Mouse (Mus musculus): ENCODE results near the gene Adk.

The Adk gene

DNA sequence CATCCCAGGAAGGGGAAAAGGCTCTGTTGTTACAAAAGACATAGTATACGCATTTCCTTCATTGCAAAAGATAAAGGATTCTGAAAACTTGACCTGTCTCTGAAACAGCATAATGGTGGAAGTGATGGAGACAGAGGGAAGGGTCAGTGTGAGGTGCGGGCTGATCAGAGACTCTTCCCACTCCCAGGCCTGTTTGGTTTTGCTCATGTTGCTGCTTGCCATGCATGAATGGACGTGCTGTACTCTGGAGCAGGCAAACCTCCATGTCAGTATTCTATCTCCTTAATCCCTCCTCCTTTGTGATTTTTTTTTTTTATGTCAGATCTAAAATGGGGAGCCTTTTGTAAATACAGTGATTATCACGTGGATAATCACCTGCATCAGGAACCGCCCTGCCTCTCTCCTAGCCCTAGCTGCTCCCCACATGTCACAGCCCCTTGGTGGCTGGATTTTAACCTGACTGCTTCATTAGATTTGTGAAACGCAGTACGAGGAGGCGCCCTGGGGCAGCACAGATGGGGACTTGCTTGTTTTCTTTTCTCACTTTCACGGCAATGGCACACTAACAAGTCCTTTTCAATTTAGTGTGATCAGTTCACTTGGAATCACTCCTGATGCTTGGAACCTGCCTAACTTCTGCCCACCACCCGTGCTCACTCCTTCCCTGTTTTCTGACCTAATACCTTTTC is 307.0 kb downstream of the Adk start:
- DNase-seq: no peak

DNA sequence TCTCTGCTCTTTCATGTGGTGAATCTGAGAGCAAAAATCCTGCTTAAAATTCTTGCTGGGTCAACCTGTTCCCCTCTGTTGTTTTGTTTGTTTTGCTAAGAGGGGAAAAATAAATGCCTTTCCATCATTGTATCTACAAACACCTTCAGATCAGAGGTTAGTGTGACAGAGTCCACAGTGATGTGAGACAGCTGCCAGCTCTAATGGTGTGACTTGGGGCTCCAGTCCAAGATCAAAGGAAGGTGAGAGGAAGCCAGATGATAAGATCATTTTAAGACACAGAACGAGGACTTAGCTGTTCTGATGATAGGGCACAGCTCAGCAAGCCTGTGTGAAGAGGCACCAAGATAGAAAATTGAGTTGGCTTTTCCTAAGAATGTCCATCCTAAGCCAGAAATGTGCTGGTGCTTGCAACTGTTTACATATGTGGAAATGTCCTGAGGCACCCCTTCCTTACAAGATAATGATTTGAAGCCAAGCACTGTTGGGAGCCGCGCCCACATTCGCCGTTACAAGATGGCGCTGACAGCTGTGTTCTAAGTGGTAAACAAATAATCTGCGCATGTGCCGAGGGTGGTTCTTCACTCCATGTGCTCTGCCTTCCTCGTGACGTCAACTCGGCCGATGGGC is 307.6 kb downstream of the Adk start:
- no peak for DNase-seq

DNA sequence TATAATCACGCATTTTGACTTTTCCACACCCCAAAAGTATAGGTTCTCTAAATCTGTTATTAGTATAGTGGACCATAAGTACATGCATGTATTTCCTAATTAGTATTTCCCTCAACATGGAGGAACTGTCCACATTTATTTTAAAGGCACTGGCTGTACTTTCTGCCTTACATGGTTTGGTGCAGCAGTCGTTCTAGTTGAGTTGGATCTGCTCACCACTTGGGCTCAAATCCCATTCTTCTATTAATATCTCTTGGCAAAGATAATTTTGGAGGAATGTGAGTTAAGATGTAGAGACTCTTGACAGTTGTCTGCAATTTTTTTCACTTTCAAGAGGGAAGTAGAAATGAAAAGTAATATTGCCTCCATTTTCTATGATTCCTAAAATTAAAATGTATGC is 314.7 kb downstream of the Adk start:
- no peak for DNase-seq

DNA sequence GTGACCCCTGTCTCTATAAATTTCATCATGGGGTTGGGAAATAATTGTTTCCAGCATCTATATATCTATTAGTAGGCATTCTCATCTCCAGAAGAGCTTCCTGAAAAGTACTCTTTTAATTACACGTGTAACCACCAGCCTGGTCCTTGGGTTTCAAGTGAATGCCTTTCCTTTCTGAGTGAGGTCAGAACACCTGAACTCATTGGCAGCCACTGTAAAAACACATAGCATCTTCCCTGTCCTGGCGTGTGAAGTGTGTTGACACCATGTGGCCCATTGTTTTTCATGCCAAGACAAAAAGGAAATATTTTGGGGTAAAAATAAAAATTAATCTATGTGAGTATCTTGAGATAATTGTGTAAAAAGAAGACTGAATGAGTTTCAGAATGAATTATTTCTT is 316.2 kb downstream of the Adk start:
- DNase-seq: no peak

DNA sequence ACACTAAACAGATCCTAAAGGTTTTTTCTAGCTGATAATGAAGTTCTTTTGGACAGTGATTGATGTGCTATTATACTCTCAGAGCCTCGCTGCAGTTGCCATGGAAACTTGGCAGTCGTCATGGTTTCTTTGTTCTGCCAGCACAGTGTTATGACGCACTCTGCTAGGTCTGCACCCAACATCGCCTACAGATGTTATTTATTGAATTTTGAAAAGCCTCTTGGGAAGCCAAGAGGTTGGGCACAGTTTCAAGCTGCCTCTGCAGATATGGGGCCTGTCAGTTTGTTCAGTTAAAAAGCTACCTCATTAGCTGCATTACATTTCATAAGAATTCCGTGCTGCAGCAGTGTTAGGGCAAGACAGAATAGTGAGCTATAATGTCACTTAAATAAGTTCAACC is 316.8 kb downstream of the Adk start:
- peak; percentile 79 for DNase-seq

DNA sequence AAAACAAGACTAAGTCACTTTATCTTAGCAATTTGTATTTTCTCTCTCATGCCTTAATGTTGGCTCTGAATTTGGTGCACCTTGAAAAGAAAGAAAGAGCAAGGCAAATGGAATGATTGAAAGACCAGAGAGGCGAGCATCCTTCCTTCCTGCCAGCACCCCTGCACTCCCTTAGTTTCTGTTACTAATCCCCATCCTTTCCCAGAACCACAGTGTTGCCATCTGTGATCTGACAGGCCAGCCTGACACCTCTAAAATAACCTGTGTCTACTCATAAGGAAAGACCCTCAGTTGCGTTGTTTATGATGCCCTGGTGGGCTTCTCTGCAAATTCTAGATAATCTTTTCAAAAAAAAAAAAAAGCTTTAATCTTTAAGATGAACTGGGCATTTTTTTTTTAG is 319.6 kb downstream of the Adk start:
- no peak for DNase-seq

DNA sequence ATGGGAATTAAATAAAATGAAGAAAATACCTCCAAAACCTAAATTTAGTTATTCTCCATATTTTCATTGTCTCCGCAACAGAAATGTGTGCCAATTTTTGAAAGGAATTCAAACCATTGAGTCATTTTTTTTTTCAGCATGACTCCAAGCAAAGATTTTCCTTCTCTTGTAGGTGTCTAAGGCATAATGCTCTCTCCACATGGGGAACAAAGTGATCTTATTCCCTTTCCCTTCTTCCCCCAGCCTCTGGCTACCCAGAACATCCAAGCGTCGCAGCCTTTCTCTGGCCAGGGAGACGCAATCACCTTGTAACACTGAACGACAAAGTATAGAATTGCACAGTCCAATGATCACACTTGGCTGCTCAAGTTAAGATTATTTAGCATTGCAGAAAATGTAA is 320.3 kb downstream of the Adk start:
- DNase-seq: no peak

DNA sequence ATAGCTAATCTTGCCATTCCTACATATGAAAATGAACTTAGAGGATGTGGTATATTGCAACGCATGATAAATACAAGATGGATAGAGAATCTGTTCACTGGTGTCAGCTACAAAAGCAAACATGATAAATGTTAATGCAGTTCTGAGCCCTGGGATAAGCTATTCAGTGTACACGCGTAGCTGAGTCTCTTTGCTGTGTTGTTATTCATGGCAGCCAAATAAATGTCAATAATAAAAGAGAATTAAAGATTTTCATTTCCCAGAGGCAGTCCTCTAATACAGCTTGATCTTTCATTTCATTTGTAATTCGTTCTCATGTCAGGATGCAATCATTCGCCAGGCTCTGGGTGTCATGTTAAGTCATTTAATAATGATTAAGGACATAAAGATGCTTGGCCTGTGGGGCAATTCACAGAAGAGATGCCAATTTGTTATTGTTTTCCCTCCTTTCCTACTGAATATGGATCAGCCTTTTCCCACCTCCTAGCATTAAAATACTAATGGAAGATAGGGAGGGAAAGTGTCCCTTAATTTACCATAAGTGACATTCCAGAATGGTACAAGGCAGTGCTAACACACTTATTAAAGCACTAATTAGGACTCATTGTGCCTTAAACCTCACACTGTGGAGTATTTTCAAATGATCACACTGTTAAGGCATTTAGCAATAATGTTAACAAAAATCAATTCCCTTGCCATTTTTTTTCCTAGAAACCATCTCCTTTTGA is 331.5 kb downstream of the Adk start:
- no peak for DNase-seq

DNA sequence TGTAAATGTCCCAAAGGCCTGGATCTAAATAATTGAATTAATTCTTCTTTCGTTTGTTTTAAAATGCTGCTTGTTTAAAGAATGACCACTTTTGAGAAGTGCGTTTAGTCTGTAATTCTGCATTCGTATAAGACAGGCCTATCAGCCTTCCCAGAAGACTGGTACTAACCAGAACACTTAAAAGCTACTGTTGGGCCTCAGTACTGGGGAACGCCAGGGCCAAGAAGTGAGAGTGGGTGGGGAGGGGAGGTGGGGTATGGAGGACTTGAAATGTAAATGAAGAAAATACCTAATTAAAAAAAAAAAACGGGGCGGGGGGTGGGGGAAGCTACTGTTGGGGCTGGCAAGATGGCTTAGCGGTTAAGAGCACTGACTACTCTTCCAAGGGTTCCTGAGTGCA is 347.1 kb downstream of the Adk start:
- no peak for DNase-seq

DNA sequence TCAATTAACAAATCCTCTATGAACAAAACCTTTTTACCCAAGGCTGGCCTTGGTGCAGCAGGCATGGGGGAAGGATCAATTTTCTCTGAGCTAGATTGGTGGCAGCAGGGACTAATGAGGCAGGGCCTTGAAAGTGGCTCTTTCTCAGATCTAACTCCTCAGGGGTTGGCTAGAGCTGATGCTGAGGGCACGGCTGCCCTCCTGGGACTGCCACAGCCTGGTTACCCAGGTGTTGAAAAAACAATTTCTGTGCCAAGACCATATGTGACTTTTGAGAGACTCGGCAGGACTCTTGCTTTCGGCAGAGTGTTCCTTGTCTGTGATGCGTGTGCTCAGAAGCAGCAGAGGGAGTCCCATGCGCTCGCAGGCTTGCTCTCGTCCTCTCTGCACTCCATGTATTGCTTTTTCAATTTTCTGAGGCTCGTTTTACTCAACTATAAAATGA is 349.8 kb downstream of the Adk start:
- DNase-seq: no peak

DNA sequence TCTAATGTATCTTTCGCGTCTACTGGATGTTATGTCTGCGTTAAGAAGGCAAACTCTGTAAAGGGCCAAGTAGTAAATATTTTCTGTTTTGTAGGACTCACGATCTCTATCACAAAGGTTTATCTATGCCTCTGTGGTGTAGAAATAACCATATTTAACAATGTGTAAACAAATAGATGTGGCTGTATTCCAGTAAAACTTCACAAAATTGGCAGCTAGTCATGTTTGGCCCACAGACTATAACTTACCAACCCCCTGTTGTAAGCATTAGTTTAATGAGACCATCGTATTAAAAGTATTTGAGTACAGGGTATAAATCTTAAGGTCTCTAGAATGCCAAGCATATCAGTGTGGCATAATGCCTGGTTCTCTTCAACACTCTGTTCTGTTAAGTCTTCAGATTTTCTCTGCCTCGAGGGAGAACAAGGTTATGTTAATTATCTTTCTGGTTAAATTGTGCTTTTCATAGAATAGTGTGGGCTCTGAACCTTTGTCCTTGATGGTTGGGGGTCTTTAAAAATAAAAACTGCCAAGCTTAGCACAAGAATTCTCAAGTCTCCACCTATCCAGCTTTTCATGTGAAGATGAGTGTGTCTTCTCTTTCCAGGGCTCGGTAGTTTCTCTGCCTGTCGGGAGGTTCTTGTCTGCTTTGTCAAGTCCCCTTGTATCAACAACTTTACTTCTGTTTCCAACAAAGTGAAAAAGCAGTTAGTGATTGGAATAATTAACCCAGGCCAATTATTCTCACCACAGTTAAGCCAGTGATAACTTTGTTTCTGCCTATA is 350.4 kb downstream of the Adk start:
- no peak for DNase-seq

DNA sequence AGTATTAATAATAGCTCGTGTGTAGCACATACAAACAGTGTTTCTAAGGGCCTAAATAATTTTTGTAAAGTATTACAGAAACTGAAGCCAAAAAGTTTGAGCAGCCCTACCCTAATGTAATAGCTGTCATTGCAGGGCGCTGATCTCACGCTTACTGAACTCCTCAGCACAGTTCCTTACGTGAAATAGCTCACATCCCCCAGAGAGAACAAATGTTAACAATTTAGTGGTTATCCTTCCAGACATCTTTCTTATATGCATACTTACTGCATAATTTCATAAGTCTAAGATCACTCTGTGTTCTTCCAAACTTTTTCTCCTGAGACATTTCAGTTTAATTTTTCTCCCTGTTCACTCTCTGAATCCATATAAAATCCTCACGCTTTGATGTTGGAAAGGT is 354.6 kb downstream of the Adk start:
- DNase-seq: no peak

DNA sequence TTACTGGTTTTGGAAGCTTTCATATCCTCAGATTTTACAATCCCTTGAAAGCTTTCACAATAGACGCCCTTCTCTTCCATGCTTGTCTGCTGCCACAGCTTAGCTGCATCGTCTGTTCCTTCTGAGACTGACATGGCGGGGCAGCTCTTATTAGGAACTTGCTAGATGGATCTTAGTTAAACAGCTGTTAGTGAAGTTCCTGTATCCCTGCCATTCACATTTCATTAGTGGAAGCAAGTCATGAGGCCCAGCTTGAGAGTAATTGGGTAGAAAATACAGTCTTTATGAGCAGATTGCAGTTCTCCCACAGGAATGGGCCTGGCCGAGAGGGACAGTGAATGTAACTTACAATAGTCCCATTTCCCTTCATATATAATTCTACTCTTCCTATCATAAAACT is 356.5 kb downstream of the Adk start:
- DNase-seq: no peak

DNA sequence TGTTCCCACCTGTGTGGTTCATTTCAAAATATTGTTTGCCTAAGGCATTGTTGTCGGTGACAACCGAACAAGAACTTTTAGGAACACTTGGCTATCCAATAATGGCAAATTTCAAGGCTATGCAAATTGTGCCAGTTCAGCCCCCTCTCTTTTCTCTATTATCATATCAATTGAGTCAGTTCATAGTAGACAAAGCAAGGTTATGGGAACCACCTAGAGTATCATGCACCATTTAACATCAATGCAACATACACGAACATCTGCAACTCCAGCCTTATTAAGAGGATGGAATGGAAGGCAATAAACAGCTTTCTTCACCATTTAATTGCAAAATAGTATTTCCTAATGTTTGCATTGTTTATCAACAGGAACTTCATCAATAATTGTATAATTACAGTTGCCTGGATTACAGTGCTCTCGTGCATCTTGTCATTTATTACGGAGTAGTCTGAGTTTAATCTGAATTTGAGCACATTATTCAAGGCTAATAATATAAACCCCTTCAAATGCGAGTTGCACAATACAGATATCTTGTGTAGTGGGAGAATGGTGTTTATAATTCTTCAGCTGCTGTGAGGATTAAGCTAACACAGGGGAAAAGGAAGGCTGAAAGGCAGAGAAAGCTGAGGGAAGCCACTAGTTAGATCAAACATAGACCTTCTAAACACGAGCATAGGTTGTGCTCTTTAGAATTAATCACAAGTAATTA is 358.5 kb downstream of the Adk start:
- DNase-seq: no peak

DNA sequence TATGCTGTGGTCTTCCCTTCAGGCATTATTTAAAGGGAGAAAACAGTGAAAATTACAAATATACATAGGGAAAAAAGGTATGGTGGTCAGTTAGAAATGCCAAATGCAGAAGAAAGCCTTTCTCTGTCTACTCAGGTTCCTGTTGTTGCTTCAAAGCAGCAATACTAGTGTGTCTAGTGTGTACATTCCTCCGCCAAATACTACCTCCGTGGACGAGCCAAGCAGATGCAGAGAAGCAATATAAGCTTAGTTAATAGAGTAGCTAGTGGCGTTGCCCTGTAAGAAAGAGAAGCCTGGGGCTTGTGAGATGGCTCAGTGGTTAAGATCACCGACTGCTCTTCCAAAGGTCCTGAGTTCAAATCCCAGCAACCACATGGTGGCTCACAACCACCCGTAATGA is 359.1 kb downstream of the Adk start:
- no peak for DNase-seq

DNA sequence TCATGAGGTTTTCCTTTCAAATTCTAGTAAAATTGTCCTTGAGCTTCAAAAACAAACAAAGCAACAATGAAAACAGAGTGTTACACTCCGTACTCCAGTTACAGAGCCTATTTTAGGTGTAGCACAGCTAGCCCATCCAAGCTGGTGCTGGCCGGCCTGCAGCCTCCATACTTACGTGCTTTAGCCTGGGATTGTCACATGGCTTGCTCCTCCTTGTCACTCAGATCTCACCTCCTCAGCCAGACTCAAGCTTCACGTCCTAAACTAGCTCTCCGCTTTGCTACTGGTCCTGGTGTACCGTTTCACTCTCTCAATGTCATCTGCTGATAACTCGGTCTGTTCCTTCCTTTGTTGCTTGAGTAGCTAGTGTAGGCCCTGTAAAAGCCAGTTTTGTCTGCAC is 366.0 kb downstream of the Adk start:
- no peak for DNase-seq

DNA sequence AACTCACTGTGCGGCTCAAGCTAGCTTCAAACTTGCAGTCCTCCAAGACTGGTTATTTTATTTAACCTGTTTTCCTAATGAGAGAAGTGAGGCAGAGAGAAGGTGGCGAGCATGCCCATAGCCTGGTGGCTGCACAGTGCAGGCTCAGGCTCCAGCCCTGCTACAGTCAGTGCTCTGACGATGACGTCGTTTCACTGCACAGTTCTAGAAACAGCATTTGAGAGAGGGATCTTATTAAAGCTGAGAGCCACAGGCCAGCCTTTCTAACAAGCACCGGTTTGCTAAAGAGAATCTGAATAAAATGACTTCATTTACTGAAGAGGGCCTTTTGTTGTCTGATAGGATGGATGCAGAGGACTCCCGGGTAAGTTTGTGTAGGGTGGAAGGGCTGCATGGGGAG is 375.0 kb downstream of the Adk start:
- no peak for DNase-seq

DNA sequence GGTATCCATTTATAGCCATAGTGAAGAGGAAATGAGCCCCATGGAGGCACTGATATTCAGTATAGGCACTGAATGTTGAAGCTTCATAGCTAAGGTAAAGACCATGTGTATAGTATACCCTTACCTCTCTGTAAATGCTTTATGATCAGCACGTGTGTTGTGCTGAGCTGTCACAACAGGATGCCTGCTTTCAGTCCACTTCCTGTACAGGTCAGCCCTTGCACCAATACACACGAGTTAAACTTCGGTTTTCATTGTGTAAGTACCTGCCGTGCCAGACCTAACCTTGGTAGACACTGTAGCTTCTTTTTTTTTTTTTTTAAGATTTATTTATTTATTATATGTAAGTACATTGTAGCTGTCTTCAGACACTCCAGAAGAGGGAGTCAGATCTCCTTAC is 381.0 kb downstream of the Adk start:
- no peak for DNase-seq

DNA sequence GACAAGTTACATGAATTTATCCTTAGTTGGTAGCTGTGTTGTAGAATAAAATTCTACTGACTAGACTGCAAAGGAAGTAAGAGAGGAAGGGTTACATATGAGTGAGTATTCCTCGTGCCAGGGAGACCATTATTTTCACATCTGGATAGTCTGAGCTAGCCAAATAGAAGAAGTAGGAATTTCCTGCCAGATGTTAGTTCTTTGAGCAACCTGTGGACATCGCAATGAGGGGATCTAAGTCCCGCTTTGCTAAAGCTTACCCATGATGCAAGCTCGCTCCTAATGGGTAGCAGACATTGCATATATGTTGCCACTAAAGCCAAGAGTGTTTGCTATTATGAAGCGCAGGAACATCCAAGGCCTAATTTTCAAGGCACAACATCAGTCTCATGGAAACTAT is 381.6 kb downstream of the Adk start:
- no peak for DNase-seq

DNA sequence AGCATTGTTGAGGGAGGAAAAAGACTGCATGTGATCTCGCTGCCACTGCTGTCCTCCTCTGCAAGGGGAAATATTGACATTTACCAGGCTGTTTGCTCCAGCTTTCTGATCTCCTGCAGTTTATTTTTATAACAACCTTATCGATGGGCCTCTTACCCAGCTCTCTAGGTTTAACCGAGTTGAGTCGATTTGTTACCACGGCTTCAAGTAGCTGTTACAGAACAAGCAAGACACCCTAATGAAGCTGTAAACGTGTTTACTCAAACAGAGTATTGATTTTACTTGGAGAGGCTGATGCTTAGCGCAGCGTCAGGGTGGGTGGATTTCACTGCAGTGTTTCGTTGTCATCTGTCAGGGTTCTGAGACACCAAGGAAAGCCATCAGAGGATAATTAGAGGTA is 382.3 kb downstream of the Adk start:
- no peak for DNase-seq

DNA sequence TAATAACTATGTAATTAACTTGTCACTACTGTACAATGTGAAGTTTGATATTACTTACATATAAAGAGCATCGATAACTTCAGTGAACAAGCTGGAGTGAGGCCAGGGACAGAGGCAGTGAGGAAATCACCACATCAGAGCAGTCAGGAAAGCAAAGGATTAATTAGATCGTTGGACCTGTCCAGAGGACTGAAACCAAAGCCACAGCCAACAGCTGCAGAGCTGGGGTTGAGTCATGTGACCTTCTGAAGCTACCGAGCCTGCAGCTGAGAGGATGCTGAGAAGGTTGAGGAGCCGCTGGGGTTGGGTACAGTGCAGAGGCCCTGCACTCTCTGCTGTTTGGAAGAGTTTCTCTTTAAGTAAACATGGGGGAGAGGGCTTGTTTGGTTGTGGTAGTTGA is 387.4 kb downstream of the Adk start:
- DNase-seq: no peak

DNA sequence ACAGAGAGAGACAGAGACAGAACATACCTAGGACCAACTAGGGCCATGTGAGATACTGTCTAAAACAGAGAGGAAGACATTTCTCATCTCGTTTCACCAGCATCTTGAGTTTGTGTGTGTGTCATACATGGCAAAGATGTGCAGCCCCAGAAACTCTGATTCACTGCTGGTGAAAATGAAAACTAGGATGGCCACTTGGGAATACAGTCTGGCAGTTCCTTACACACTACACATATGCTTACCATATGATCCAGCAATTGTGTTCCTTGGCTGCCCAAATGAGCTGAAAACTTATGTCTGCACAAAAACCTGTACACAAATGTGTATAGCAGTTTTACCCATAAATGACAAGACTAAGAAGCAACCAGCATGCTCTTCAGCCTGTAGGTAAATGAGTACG is 388.2 kb downstream of the Adk start:
- no peak for DNase-seq

All from right cerebral cortex, postnatal 25 days (tissue).